Mouse (Mus musculus) olfactory bulb, adult 2 months (tissue): ENCODE data around the gene Igsf6.

Experiments used
- CTCF ChIP-seq: fragments of 200-500 bp; IDR thresholded peaks from 2 replicates; pipeline ENCODE4 v1.5.1; 2012; ENCODE audit warnings: low read depth, mild to moderate bottlenecking, low read length, moderate library complexity; ENCODE audit not compliant: insufficient read depth
- POLR2A ChIP-seq: fragments of 200-500 bp; IDR thresholded peaks from 2 replicates; pipeline ENCODE4 v1.6.1; 2012; ENCODE audit warnings: mild to moderate bottlenecking, low read depth, low read length, moderate library complexity; ENCODE audit not compliant: insufficient read depth

GRCm38 (mm10) chr7:121084840-121085453, 10.6 kb upstream of the Igsf6 start:
- no peak for TF ChIP-seq CTCF
- TF ChIP-seq POLR2A = no peak
